Mouse (Mus musculus): Measurements from ENCODE around the gene Hal. TPM values are rescaled to one million over a fixed set of nuclear protein-coding genes. Genes with fewer than 3 reads are reported as not detected.
"Not testable (repeated sequence)": the region's sequence is repeated elsewhere in the genome, so short reads cannot be mapped to it uniquely, and the experiment has no call there.

The Hal gene
- total RNA-seq, 2 experiments from 2014 or later, result 0.48 TPM; not detected in 1

DNA sequence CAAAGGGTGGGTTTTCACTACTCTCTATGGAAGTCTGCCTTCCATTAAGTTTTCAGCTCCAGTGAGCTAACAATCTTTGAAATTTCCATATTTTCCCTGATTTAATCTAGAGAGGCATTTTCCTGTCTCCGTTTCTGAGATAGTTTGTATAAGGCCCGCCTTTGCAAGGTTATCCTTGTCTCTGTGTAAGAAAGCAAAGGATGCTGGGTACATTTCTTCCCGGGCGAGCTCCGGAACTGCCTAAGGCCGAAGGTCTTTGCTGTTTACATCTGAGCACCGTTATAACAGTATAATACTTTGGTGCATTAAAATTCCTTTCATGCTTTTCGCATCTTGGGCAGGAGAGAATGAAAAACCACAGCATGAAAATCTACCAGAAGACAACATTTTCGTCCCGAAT is 61.3 kb downstream of the Hal start:
- intact Hi-C loops (cut with DNase I), result loop anchor here (5.0 to 10.0 kb wide), 4 partner anchors 63 to 505 kb away; partner anchors contain the start of gene Hal
- DNase-seq (ENCODE audit: low spot score in 2 of 2), result no peak

DNA sequence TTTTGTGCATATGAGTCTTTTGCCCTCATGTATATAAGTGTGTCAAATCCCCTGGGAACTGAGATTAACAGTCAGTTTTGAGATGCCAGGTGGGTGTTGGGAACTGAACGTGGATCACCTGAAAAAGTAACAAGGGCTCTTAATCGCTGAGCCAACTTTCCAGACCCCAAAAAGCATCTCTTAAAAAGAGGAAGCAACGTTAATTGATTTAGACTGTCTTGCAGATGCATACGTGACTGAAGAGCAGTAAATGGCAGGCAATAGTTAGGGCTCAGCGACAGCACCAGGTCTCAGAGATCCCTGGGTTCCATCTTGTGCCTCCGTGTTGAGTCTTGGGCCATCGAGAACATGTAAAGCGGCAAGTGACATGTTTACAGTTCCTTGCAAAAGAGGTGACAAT is 64.0 kb downstream of the Hal start:
- no peak for DNase-seq (ENCODE audit: low spot score in 2 of 2)
- intact Hi-C loops (cut with DNase I), result loop anchor here (5.0 to 10.0 kb wide), 2 partner anchors 250 to 508 kb away; no protein-coding TSS in a partner anchor

DNA sequence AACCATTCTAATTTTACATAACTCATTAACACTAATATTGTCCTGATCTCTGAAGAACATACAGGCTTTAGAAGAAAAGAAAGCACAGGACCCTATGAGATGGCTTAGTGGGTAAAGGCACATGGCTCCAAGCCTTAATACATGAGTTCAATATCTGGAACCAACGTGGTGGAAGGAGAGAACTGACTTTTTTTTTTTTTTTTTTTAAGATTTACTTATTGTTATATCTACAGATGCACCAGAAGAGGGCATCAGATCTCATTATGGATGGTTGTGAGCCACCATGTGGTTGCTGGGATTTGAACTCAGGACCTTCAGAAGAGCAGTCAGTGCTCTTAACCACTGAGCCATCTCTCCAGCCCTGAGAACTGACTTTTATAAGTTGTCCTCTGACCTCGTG is 69.4 kb downstream of the Hal start:
- intact Hi-C loops (cut with DNase I), result loop anchor here (10.0 kb wide), 1 partner anchor 513 kb away; no protein-coding TSS in a partner anchor
- not testable (repeated sequence) for DNase-seq (ENCODE audit: low spot score in 2 of 2)

DNA sequence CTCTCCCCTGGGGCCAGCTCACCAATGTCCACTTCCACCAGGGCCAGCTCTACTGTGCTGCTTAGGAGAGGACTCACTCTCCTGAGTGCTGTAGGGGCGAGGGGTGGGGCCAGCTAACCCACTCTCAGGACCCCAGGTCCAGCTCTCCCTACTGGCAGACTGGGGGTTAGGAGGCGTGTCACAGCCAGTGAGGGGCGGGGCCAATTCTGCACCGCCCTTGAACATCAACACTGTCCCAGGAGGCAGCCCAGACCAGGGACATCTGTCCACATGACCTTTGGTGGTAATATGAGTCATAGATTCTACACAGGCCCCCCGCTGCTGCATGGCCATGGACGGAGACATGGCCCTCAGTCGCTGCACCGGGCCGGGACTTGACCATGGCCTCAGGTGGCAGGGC is 71.2 kb downstream of the Hal start:
- intact Hi-C loops (cut with DNase I), result loop anchor here (10.0 kb wide), 1 partner anchor 515 kb away; no protein-coding TSS in a partner anchor
- no peak for DNase-seq (ENCODE audit: low spot score in 2 of 2)

DNA sequence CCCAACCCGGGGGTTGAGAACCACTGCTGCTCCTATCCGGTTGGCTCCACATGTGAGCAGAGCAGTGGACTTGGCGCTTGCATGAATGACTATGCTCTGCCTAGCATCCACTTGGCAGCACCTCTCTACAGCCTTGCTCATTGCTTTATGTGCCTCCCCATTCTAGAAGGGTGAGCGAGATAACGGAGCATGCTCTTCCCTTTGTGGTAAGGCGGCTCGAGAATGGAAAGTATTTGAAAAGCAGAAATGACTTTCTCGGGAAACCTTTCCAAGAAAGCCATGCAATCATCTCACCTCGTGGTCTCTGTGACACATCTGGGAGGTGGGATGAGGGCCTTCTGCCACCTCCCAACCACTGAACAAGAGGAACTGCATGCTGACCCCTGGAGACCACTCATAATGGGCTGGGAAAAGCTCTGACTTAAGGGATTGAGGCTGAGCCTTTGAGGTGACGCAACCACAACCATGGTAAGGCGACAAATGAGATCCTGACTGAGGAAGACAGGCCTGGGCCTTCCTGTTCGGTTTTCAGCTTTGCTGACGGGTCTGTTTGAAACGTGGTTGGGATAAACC is 76.0 kb downstream of the Hal start:
- intact Hi-C loops (cut with DNase I), result no loop called here
- no peak for DNase-seq (ENCODE audit: low spot score in 2 of 2)

GRCm38 (mm10) chr10:93567066-93567465 is 78.5 kb downstream of the Hal start:
- DNase-seq (ENCODE audit: low spot score in 2 of 2), result no peak
- intact Hi-C loops (cut with DNase I), result no loop called here

- no peak for DNase-seq (ENCODE audit: low spot score in 2 of 2)
- intact Hi-C loops (cut with DNase I), result no loop called here
Observed at GRCm38 (mm10) chr10:93567841-93568566, 79.4 kb downstream of the Hal start.

GRCm38 (mm10) chr10:93568671-93569070 is 80.1 kb downstream of the Hal start:
- no peak for DNase-seq (ENCODE audit: low spot score in 2 of 2)
- intact Hi-C loops (cut with DNase I), result no loop called here

Other genes with a start within 250 kb of the Hal start
- gene Elk3, start 177.6 kb upstream of the Hal start, total RNA-seq (2021), result 10 to 100 TPM in 1 of 2 experiments, 1 to 10 TPM in 1; 9.4 to 11.4 TPM
- gene Lta4h, start 35.4 kb upstream of the Hal start, total RNA-seq (2021), result 10 to 100 TPM; 50.8 to 61.6 TPM
- under 1 TPM; 0.37 to 0.75 TPM for gene Amdhd1, start 51.3 kb downstream of the Hal start, total RNA-seq (2021)
- not detected for gene Ccdc38, start 51.9 kb downstream of the Hal start, total RNA-seq (2021)
- 10 to 100 TPM; 14.9 to 17.3 TPM for gene Snrpf, start 100.9 kb downstream of the Hal start, total RNA-seq (2021)
- 10 to 100 TPM in 1 of 2 experiments, 1 to 10 TPM in 1; 9.6 to 13.2 TPM for gene Ntn4, start 151.9 kb downstream of the Hal start, total RNA-seq (2021)